Mouse (Mus musculus): ENCODE data around the gene Zic2.
"Not testable (repeated sequence)": the region's sequence is repeated elsewhere in the genome, so short reads cannot be mapped to it uniquely, and the experiment has no call there.

The Zic2 gene

DNA sequence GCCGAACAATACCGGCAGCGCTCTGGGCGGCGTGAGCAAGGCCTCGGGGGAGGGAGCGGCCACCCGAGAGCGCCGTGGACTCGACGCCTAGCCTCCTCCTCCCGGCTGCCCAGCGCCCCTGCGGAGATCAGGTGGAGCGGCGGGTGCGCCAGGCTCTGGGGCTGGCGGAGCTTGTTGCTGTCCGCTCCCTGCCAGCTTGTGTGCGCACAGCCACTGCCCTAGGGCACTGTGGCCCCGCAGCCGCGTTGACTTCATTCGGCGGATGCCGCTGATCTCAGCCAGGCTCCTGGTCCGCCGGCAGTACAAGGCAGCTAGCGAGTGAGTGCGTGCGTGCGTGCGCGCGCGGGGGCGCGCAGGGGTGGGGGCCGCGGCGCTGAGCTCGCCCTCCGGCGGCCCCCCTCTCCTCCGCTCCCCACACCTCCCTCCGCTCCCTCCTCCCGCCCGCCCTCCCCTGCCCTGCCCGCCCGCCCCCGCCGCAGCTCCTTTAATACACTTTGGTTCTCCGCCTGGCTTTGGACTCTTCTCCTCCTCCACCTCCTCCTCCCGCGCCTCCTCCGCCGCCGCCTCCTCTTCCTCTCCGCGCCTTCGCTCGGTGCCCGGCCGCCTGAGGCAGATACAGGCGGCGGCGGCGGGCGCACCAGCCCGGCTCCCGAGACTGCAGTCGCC lies at the start of gene Zic2:
TSS of gene Zic2 (plus strand) at position 545 of the 666 bp plus-strand sequence.
- no peak for DNase-seq (ENCODE audit: low read depth, low spot score)

DNA sequence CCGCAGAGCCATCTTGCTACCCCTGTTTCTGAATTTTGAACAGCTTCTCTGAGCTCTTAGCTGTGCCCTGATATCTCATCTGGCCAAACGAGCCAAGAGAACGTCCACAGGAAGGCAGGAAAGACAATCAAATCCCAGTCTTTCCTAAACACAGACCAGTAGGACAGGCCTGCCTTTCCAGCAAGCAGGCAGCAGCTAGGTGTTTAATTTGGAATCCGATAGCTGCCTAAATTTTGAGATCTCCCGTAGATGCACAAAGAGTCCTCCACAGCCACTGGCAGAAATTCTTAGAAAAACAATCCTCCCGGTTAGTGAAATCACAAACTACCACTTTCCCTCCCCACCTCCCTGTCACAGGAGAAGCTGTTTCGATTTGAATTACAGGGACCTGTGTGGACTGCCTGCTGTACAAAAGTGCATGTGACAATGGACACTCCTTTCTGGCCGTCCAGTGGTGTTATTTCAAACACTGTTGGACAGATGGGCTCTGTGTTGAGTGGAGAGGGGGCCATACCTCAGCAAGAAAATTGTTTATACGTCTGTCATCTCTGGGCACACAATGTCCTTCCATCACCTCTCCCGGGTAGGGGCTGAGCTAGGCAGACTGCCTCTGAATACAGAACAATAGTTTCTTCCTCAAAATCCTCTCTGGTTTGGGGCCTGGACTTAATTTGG lies 48.6 kb upstream of the Zic2 start:
- no peak for DNase-seq (ENCODE audit: low read depth, low spot score)

DNA sequence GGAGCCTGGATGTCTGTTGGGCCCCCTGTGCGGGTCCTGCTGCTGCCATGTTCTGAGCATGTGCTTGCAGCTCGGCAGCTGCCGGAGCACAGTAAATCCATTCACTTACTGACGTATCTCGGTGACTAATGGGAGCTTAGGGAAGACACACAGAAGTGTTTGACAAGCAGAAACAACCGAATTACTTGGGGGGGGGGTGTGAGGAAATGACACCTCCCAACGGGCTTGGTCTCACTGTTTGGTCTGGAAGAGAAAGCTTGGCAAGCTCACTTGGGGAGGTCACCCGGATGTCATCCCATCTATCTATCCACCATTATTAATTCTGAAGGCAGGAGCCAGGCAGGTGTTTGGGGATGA lies 48.1 kb upstream of the Zic2 start:
- DNase-seq (ENCODE audit: low read depth, low spot score), result no peak

DNA sequence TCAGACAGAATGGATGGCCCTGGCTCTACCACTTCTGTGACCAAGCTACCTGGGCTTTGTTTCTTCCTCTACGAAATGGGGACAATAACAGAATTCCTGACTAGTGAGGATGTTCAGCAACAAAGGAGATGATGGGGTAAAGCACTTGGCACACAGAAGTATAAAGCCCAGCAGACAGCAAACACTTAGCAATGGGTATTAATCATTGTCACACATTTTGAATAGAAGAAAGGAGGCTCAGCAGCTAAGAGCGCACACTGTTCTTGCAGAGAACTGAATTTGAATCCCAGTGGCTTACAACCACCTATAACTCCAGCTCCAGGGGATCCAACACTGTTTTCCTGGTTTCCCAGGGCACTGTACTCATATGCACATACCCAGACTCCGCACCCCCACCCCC lies 47.6 kb upstream of the Zic2 start:
- no peak for DNase-seq (ENCODE audit: low read depth, low spot score)

DNA sequence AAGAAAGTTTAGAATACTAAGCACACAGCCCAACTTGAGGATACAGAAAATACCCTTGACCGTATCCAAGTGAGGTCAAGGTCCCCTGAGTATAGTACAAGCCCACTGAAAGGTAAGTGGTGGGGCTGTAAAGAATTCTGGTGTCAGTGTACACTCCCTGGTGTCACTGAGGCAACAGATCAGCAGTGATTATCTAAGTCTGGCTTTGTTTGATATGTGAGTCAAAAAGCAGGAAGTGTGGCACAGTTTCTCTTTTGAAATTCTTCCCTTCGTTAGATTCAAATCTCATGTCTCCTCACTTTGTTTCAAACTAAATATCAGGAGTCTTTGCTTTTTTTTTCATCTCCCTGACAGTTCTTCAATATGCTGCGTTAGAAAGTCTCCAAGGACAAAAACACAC lies 42.7 kb upstream of the Zic2 start:
- DNase-seq (ENCODE audit: low read depth, low spot score), result no peak

DNA sequence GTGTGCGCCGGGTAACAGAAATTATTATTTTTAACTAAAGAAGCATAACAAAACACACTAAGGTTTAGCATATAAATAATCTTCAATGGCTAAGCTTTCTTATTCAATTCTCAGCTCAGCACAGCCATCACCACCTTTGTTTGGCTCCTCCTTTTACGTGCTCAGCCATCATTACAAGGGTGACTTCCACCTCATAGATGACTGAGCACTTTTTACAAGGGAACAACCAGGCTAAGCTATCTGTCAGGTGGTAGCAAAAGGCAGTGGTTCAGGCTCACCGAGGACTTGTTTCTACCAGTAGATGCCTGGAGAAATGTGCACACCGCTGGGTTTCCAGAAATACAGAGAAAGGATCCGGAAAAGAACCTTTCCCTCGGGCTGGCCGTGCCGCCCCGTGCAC lies 41.2 kb upstream of the Zic2 start:
- DNase-seq (ENCODE audit: low read depth, low spot score), result no peak

DNA sequence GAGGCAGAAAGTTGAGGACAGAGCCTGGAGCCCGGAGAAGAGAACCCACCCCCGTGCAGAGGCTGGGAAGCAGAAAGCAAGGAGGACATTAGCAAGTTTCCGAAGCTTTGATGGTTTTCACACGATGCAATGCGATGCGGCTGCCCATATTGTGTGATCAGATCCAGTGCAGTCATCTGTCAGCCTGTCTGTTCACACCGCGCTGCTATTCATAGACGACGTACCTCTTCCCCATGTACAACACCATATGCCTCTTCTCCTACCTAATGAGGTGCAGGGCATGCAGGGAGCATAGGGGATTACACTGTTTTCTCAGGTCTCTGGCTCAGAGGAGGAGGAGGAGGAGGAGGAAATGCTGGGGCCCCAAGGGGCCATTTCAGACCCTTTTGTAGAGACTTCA lies 38.4 kb upstream of the Zic2 start:
- no peak for DNase-seq (ENCODE audit: low read depth, low spot score)

DNA sequence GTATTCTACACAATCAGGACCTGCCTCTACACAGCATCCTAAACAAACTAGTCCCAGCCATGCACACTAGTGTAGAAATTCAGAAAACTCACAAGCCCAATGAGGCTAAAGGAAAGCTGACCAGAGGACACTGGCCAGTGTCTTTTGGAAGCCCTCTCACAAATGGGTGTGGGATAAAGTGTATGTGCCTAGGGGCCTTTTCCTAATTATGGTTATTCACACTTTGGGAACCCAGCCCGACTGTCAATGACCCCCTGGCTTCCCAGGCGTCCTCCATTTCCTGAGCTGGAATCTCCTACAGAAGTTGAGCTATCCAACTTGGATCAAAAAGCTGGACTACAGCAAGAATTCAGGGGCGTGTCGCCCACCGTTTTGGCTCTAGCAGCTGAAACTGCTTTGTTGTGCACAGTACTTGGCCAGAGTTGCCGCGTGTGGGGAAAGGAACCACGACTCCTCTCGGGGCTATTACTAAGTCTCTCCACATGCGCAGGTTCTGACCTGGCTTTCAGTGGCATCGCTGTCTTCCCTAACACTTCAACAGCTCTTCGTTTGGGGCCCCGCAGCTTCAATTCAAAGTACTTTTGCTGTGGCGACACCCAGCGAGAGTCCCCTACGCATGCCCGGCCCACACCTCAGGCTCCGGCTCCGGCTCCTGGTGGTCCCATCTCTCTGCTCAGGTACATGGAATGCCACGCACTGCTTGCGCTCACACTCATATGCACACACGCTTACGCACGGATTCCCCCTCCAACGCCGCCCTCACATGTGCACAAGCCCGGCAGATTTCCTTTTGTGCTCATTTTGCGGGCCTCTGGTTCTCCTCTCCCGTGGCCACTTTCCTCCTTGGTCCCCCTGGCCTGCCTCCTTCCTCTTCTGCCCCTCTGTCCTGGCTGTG lies 25.4 kb upstream of the Zic2 start:
- no peak for DNase-seq (ENCODE audit: low read depth, low spot score)

DNA sequence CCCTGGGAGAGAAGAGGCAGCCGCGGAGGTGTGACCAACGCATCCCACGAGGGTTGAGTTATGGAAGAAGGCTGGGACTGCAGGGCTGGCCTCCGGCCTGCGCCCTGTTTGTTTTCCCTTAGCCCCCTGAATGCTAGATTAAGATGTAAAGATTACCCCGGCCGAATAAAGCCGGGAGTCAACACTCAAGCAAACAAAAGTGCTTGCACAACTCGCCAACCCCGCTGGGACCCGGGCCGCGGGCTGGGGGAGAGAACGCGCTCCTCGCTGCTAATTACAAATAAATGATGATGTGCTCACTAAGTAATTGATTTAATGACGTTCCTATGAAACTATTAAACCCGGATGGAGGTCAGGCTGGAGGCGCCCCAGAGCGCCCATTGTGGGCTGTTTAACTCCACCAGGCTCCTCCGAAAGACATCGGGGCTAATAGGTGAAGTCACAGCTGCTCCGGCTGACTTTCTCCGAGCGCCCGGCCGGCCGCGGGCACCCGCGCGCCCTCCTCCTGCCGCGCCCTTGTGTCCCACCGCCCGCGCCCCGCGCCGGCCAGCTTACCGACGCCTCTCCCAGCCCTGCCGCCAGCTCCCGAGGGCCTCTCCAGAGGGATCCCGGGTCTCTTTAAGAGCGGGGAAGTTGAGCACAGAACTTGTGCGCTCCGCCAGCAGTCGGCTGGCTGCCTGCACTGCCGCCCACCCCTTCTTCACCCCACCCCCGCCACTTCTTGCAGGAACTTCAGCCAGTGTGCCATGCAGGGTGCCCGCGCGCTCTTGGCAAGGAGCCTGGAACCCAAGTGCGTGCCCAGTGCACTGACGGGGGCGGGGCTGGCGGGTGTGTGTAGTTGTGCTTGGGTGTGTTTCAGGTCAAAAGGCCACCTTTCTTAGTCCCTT lies 24.5 kb upstream of the Zic2 start, which contains the start of gene Gm5089:
TSS of gene Gm5089 (minus strand) at position 620 of the 887 bp plus-strand sequence.
- no peak for DNase-seq (ENCODE audit: low read depth, low spot score)

DNA sequence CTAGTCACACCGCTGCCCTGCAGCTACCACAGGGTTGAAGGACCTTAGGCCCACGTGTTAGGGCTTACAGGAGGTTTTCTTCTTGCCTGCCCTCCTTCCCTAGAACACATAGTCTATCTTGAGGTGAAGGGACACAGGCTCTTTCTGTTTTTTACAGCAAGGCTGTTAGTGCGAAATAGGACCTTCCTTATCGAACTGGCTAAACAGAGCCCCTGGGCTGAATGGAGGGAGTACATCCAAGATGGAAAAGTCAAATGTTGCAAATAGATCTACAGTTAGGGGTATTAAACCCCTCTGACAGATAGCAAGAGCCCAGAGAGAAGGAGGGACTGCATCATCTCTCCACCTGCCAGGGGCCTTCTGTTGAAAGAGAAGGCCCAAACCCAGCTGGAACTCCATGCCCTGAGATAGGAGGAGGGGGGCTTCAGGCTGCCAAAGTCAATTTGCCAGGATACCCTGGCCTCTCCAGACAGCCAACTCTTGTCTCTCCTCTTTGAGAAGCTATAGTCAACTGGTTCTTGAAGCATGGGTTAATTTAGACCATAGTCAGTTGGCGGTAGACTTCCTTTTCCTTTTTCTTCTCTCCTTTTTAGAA lies 23.6 kb upstream of the Zic2 start:
- DNase-seq (ENCODE audit: low read depth, low spot score), result no peak

DNA sequence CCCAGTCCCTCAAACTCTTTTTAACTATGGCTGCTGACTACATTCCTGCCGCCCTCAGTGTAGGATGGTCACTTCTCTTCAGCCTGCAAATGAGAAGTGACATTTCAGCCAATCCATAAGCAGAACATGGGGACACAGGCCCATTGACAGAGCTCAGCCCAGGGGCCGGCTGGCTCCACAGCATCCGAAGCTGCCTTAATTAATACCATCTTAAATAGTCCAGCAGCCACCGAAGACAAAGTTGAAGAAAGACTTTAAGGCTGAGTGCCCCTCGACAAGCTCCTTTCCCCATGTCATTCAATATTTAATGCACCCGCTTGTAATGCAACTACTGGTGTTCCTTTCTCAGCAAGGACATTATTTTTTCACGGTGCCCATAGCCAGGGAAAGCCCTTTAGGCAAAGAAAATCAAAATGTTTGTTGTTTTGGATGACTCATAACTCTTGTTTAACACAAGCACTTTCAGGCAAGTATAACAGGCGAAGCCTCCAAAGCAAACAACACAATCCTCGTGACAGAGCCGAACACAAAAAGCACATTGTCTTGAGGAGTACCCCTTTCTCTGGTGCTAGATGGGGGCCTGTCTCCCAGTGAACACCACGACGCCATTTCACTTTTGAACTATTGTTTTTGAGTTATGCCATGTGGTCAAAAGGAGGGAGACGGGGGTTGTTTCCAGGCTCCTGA lies 22.4 kb upstream of the Zic2 start:
- DNase-seq (ENCODE audit: low read depth, low spot score), result no peak

DNA sequence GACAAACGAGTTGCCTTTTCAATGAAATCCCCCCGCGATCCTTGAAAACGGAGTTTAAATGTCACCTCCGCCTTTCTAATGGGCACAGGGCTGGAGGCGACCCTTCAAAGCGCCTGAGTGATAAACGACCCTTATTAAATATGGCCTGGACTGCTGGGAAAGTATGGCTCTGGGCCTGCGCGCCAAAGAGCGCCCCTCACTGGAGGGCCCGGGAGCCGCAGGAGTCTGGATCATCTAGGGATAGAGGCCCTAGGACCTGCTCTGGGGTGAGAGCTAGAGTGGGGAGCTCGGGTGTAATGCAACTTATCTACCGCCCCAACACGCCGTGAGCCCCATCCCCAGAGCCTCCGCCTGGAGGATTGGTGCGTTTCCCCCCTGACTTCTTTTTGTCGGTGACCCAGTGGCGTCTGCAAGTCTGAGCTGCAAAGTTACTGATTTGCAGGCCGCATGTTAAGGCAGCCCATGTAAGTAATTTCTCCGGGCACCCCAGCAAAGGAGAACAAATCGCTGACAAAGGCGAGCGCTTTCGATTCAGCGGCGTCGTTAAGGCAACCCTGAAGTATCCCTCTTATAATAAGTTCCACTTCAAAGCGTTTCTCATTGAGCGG lies 21.7 kb upstream of the Zic2 start:
- DNase-seq (ENCODE audit: low read depth, low spot score), result no peak

DNA sequence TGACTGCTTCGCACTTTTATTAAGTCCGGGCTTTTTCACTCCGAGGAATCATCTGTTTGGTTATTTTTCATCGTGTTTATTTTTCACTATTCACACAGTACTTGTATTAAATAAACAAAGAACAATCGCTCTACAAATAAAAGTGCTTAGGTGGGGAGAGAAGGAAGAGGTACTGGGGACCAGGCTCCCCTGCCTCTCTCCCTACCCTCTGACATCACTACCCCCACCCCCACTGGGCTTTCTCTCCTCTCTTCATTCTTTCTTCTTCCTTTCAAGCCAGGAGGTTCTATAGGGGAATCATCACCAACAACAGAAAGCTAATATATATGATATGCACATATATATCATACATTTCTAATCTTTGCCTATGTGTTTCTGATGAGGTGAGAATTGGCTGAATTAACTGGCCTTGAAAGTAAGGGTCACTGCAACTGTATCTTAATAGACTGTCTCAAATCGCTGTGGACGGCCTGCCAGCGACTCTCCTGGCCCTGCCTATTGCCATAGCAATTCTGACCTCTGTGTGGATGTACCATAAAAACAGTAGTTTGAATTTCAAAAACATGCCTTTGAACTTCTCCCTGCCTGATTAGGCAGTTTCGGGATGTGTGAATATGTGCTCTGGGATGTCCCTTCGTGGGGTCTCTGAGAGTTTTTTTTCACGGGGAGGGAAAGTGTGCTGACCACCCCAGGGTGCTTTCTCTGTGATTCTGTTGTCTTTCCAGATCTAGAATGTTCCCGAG lies 21.1 kb upstream of the Zic2 start:
- DNase-seq (ENCODE audit: low read depth, low spot score), result no peak

DNA sequence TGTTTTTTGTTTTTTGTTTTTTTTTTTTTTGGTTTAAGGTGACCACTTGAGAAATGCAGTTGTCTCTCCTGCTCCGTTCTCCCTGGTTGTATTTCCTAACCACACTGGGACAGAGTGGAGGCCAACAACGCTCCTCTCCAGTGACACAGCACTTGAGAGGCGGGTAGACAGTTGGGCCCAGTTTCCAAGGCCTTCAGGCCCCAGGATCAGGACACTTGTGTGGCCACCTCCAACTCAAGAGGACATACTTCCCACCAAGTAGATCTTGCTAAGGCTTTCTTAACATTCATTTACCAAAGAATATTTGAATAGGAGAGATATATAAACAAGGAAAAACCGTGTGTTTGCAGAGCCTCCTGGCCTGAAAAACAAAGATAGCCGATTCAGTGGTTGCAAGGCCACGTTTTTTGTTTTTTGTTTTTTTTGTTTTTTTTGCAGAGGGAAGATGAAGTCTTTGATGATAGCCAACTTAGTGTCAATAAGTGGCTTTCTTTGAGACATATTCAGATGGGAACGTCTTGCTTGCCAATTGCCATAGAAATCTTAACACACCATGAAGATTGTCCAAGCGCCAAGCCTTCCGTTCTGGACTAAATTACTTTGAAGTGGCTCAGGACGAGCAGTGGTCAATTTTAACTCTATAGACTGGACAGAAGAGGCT lies 20.2 kb upstream of the Zic2 start:
- DNase-seq (ENCODE audit: low read depth, low spot score), result no peak

DNA sequence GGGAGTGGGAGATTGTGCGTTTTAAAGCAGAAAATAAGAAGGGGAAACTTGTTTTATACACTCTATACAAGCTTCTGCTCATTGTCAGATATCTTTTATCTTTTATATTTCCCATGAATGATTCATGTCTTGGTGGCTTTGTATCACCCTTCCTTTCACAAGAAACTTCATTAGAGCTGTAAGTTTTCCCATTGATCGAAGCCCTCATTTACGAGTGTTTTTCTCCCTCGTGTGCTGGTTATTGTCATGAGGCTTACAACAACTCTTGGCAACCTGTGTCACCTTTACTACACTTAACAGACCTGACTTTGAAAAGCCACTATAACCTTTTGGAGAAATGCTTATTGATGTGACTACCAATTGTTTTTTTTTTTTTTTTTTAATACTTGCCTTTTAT lies 19.7 kb upstream of the Zic2 start:
- no peak for DNase-seq (ENCODE audit: low read depth, low spot score)

DNA sequence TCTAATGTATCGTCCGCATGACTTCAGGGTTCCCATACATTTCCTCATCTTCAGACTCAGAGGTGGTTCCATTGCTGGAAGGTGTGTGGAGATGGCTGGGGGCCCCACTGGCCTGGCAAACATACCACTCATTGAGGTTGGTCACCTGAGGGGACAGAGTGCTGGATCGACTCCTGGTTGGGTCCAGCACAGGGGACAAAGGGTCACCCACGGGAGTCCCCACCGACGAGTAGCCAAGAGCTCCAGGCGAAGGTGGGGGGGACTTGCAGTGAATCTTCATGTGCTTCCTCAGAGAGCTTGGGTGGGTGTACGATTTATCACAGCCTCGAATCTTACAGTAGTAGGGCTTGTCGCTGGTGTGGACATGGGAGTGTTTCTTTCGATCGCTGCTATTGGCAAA lies 15.9 kb upstream of the Zic2 start:
- not testable (repeated sequence) for DNase-seq (ENCODE audit: low read depth, low spot score)

DNA sequence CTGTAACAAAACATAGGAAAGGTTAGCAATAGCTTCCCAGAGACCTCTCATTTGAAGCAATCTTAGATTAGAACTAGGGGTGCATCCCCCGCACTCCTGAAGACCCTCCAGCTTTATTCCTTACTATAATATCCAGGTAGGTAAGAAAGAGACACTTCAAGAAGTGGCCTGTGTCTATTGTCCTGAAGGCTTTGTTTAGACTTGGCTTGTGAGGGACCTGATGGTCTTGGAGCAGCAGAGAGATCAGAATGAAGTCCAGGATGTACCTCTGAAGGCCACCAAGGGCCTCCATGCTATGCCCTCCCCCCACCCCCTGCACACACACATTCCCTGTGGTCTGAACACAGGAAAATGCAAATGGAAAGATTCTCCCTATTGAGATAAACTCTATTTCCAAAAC lies 15.5 kb upstream of the Zic2 start:
- DNase-seq (ENCODE audit: low read depth, low spot score), result no peak

DNA sequence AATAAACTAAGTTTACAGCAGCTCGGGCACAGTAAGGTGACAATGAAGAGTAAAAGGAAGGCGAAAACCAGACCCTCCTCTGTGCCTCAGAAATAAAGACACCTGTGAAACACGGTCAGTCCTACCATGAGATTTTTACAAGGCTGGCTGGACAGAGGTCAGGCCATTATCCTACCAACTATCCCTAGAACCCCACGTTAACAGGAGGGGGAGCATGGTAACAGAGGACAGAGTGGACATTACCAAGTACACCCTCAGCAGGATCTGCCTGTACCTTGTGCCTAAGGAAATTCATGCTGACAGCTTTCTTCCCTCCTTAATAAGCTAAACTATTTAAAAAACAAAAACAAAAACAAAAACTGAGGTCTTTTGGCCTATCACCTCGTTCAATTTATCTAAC lies 15.0 kb upstream of the Zic2 start:
- DNase-seq (ENCODE audit: low read depth, low spot score), result no peak

DNA sequence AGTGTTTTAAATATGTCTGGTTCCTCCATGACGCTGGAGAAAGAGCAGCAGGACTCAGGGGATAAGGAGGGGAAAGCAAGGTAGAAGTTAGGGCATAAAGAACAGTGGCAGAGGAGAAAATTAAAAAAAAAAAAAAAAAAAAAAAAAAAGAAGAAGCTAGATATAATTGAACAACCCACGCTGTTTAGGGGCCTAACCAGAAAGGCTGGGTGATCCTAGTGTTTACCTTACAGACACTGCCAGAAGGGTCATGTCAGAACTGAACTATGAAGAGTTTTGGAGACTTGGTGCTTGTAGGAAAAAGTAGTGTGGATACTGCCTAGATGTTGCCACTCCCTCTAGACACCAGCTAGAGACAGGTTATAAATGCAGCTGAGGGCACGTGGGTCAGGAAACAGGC lies 13.7 kb upstream of the Zic2 start:
- DNase-seq (ENCODE audit: low read depth, low spot score), result no peak

Data from 3T3-L1 (cell line).